Comparison of ENCODE assay signal across 8 mouse cellular contexts in the genomic region with DNA sequence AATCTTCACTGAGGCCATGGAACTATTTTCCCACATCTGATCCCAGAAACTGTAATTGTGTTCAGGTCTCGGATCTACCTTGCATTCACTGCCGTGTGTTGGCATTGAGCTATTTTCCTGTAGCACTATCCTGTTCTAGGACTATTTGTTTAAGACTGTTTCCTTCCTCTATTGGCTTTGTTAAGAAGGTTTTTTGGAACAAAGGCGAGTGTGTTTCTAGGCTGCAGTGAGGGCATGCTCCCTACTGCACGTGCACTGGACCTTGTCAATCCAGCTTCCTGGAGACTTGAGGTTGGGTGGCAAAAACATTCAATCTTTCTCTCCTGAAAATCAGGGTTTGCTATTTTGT. TPM values are rescaled to one million over a fixed set of nuclear protein-coding genes. Genes with fewer than 3 reads are reported as not detected.
DNase-seq lines count a peak whose midpoint lies in the region; ATAC-seq and TF ChIP-seq lines count a peak whose summit lies in the region.

No protein-coding gene starts in this region.

- TF ChIP-seq EP300 in lung, postnatal 0 days (IDR thresholded peaks at IDR 0.05) = peak; percentile 98

- WGBS in heart, embryonic 10.5 days = 47% methylated on average over 4 of the region's 4 CpGs
- WGBS in embryonic facial prominence, embryonic 10.5 days = 34% methylated on average over 4 of the region's 4 CpGs
- 23% methylated on average over 4 of the region's 4 CpGs for WGBS in hindbrain, embryonic 12.5 days
- 25% methylated on average over 4 of the region's 4 CpGs for WGBS in lung, postnatal 0 days

- no peak for TF ChIP-seq CTCF in lung, postnatal 0 days (IDR thresholded peaks at IDR 0.05)

- H3K4me3 ChIP-seq in heart, embryonic 10.5 days = no peak overlapping the region
- no peak overlapping the region for H3K4me3 ChIP-seq in embryonic facial prominence, embryonic 10.5 days
- H3K4me3 ChIP-seq in hindbrain, embryonic 12.5 days = no peak overlapping the region
- H3K4me3 ChIP-seq in lung, postnatal 0 days (ENCODE audit: low read depth, low read length) = no peak overlapping the region

- peak overlapping the region; percentile 84 for H3K27ac ChIP-seq in heart, embryonic 10.5 days
- H3K27ac ChIP-seq in embryonic facial prominence, embryonic 10.5 days (replicated peaks) = peak overlapping the region; percentile 81
- H3K27ac ChIP-seq in hindbrain, embryonic 12.5 days = peak overlapping the region; percentile 67
- peak overlapping the region; percentile 79 for H3K27ac ChIP-seq in lung, postnatal 0 days (ENCODE audit: low read length)

- no peaks in the 10 kb centered on the region for H3K27me3 ChIP-seq in heart, embryonic 10.5 days (ENCODE audit: insufficient read depth, poor library complexity, severe bottlenecking)
- no peaks in the 10 kb centered on the region for H3K27me3 ChIP-seq in embryonic facial prominence, embryonic 10.5 days (replicated peaks; ENCODE audit: low read depth, poor library complexity, severe bottlenecking)
- no peaks in the 10 kb centered on the region for H3K27me3 ChIP-seq in hindbrain, embryonic 12.5 days
- no peaks in the 10 kb centered on the region for H3K27me3 ChIP-seq in lung, postnatal 0 days (replicated peaks; ENCODE audit: insufficient read depth, low read length)

- intact Hi-C loops in heart, postnatal 14 days (cut with DNase I) = no loop called here

- DNase-seq in heart, embryonic 10.5 days (ENCODE audit: low spot score) = no peak
- DNase-seq in heart, postnatal 14 days = no peak
- no peak for DNase-seq in embryonic facial prominence, embryonic 10.5 days (ENCODE audit: low spot score)
- peak; percentile 82 for DNase-seq in lung, postnatal 0 days (ENCODE audit: low spot score)
- DNase-seq in adrenal gland, adult 8-10 months = no peak
- DNase-seq in ovary, adult 18-20 months (ENCODE audit: low spot score) = no peak
- no peak for DNase-seq in ovary, postnatal 14 days (ENCODE audit: low spot score)

- H3K36me3 ChIP-seq in heart, embryonic 10.5 days = no peaks in the 10 kb centered on the region
- H3K36me3 ChIP-seq in embryonic facial prominence, embryonic 10.5 days (replicated peaks) = no peaks in the 10 kb centered on the region
- no peaks in the 10 kb centered on the region for H3K36me3 ChIP-seq in hindbrain, embryonic 12.5 days
- no peaks in the 10 kb centered on the region for H3K36me3 ChIP-seq in lung, postnatal 0 days (ENCODE audit: insufficient read depth, low read length)

- peaks cover 24% of the 10 kb centered on the region for H3K4me1 ChIP-seq in heart, embryonic 10.5 days
- peaks cover 21% of the 10 kb centered on the region for H3K4me1 ChIP-seq in embryonic facial prominence, embryonic 10.5 days
- peaks cover 16% of the 10 kb centered on the region for H3K4me1 ChIP-seq in hindbrain, embryonic 12.5 days
- peaks cover 14% of the 10 kb centered on the region for H3K4me1 ChIP-seq in lung, postnatal 0 days (ENCODE audit: insufficient read depth, low read depth, low read length)

- H3K4me2 ChIP-seq in hindbrain, embryonic 12.5 days (replicated peaks) = no peak overlapping the region
- no peak overlapping the region for H3K4me2 ChIP-seq in lung, postnatal 0 days (replicated peaks; ENCODE audit: low read depth, low read length)

- no peak overlapping the region for H3K9ac ChIP-seq in hindbrain, embryonic 12.5 days
- H3K9ac ChIP-seq in lung, postnatal 0 days (replicated peaks; ENCODE audit: low read depth) = no peak overlapping the region

- H3K9me3 ChIP-seq in heart, embryonic 10.5 days = no peaks in the 10 kb centered on the region
- no peaks in the 10 kb centered on the region for H3K9me3 ChIP-seq in embryonic facial prominence, embryonic 10.5 days
- H3K9me3 ChIP-seq in hindbrain, embryonic 12.5 days (replicated peaks) = no peaks in the 10 kb centered on the region
- H3K9me3 ChIP-seq in lung, postnatal 0 days (ENCODE audit: low read length) = no peaks in the 10 kb centered on the region

- no peak for ATAC-seq in hindbrain, embryonic 12.5 days (ENCODE audit: low FRiP score)
- ATAC-seq in lung, postnatal 0 days = peak; percentile 87

RNA-seq across cellular contexts. Expression of a gene that starts 16.8 kb away (rescaled TPM):
- 32.8 and 35.3 TPM in 2 replicates for polyA plus RNA-seq in heart, embryonic 10.5 days (2016; fragmentation: Nextera tagmentation; extraction: Ambion mirVana)
- total RNA-seq in heart, postnatal 14 days (2021) = 10 to 100 TPM; 24.3 to 30.4 TPM
- polyA plus RNA-seq in embryonic facial prominence, embryonic 10.5 days (2016; fragmentation: Nextera tagmentation; extraction: Ambion mirVana) = 52.7 and 54.5 TPM in 2 replicates
- polyA plus RNA-seq in hindbrain, embryonic 12.5 days (2016; fragmentation: Nextera tagmentation; extraction: Ambion mirVana) = 65.3 and 67.3 TPM in 2 replicates
- 45.5 and 46.7 TPM in 2 replicates for polyA plus RNA-seq in lung, postnatal 0 days (2015; fragmentation: Nextera tagmentation; extraction: Ambion mirVana)
- total RNA-seq in adrenal gland, adult 8-10 months (2022) = 10 to 100 TPM; 20.0 to 27.2 (median 23.1) TPM

RNA-seq across cellular contexts. Expression of a gene that starts 24.6 kb away (rescaled TPM):
- 0.37 and 1.3 TPM in 2 replicates for polyA plus RNA-seq in heart, embryonic 10.5 days (2016; fragmentation: Nextera tagmentation; extraction: Ambion mirVana)
- under 1 TPM; 0.34 to 0.65 TPM for total RNA-seq in heart, postnatal 14 days (2021)
- 0.63 and 1.2 TPM in 2 replicates for polyA plus RNA-seq in embryonic facial prominence, embryonic 10.5 days (2016; fragmentation: Nextera tagmentation; extraction: Ambion mirVana)
- polyA plus RNA-seq in hindbrain, embryonic 12.5 days (2016; fragmentation: Nextera tagmentation; extraction: Ambion mirVana) = 1.6 TPM in 2 replicates
- polyA plus RNA-seq in lung, postnatal 0 days (2015; fragmentation: Nextera tagmentation; extraction: Ambion mirVana) = 0.50 and 0.73 TPM in 2 replicates
- 1 to 10 TPM; 1.1 to 2.8 (median 2.3) TPM for total RNA-seq in adrenal gland, adult 8-10 months (2022)
